In genomic region chr3:147063578-147064442, GRCm38 (mm10) we compare ENCODE assay signal across 9 mouse cellular contexts.
A peak's percentile ranks its signal among the peaks of the same experiment; 100 is the strongest.
DNase-seq lines count a peak whose midpoint lies in the region; ATAC-seq and TF ChIP-seq lines count a peak whose summit lies in the region.
"Had no signal": no experiment of that assay in that cellular context is flagged by ENCODE, and none has a peak within 500 bp of the region (broad histone marks: within the 10 kb centered on the region; RNA-seq: fewer than 3 reads in every experiment).

No protein-coding gene starts in this region.

- H3K27me3 ChIP-seq in intestine, embryonic 15.5 days (replicated peaks): no peaks in the 10 kb centered on the region
- no peaks in the 10 kb centered on the region for H3K27me3 ChIP-seq in intestine, postnatal 0 days (replicated peaks; ENCODE audit: control insufficient read depth, insufficient read depth, low read length)
- H3K27me3 ChIP-seq in hindbrain, embryonic 14.5 days (ENCODE audit: control insufficient read depth, insufficient read depth, low read length): no peaks in the 10 kb centered on the region
- H3K27me3 ChIP-seq in neural tube, embryonic 13.5 days: no peaks in the 10 kb centered on the region

- no peaks in the 10 kb centered on the region for H3K9me3 ChIP-seq in intestine, embryonic 15.5 days
- H3K9me3 ChIP-seq in intestine, postnatal 0 days (ENCODE audit: control insufficient read depth): no peaks in the 10 kb centered on the region
- H3K9me3 ChIP-seq in hindbrain, embryonic 14.5 days (ENCODE audit: control insufficient read depth, low read length): no peaks in the 10 kb centered on the region
- H3K9me3 ChIP-seq in neural tube, embryonic 13.5 days: no peaks in the 10 kb centered on the region

- no peaks in the 10 kb centered on the region for H3K4me1 ChIP-seq in intestine, embryonic 15.5 days (replicated peaks)
- H3K4me1 ChIP-seq in intestine, postnatal 0 days (replicated peaks; ENCODE audit: control insufficient read depth, insufficient read depth, low read length): no peaks in the 10 kb centered on the region
- H3K4me1 ChIP-seq in hindbrain, embryonic 14.5 days (replicated peaks; ENCODE audit: control insufficient read depth, insufficient read depth, low read length): peaks cover 7% of the 10 kb centered on the region; the same call in 1 of the 2 replicates
- peaks cover 16% of the 10 kb centered on the region for H3K4me1 ChIP-seq in neural tube, embryonic 13.5 days (replicated peaks)

- 66% methylated on average over 16 of the region's 16 CpGs for WGBS in intestine, embryonic 15.5 days
- WGBS in intestine, postnatal 0 days: 66% methylated on average over 16 of the region's 16 CpGs
- WGBS in hindbrain, embryonic 14.5 days: 54% methylated on average over 16 of the region's 16 CpGs
- 60% methylated on average over 16 of the region's 16 CpGs for WGBS in neural tube, embryonic 13.5 days

- no peaks in the 10 kb centered on the region for H3K36me3 ChIP-seq in intestine, embryonic 15.5 days
- H3K36me3 ChIP-seq in intestine, postnatal 0 days (ENCODE audit: control insufficient read depth, insufficient read depth): no peaks in the 10 kb centered on the region
- H3K36me3 ChIP-seq in hindbrain, embryonic 14.5 days (replicated peaks; ENCODE audit: control insufficient read depth, insufficient read depth): no peaks in the 10 kb centered on the region
- H3K36me3 ChIP-seq in neural tube, embryonic 13.5 days: no peaks in the 10 kb centered on the region

- peak; percentile 27 for DNase-seq in fibroblast of lung, adult 2 months (ENCODE audit: low read depth)
- DNase-seq in hindbrain, embryonic 14.5 days (ENCODE audit: low spot score): no peak
- DNase-seq in spleen, postnatal 10 days (ENCODE audit: low spot score in 2 of 2): no peak
- no peak for DNase-seq in layer of hippocampus, adult 9-11 months
- no peak for DNase-seq in thymus, postnatal 4 days

- TF ChIP-seq CTCF in intestine, postnatal 0 days (IDR thresholded peaks at IDR 0.05; ENCODE audit: low read depth): no peak

- peak; percentile 59 for ATAC-seq in intestine, embryonic 15.5 days
- no peak for ATAC-seq in intestine, postnatal 0 days
- ATAC-seq in hindbrain, embryonic 14.5 days (ENCODE audit: low FRiP score): peak; percentile 84; the same call in 1 of the 2 replicates
- peak; percentile 87 for ATAC-seq in neural tube, embryonic 13.5 days (ENCODE audit: low read depth)

- no peak overlapping the region for H3K4me2 ChIP-seq in intestine, embryonic 15.5 days (replicated peaks)
- H3K4me2 ChIP-seq in intestine, postnatal 0 days (replicated peaks; ENCODE audit: low read depth): no peak overlapping the region
- H3K4me2 ChIP-seq in hindbrain, embryonic 14.5 days (replicated peaks): no peak overlapping the region
- no peak overlapping the region for H3K4me2 ChIP-seq in neural tube, embryonic 13.5 days

- H3K4me3 ChIP-seq in intestine, embryonic 15.5 days (replicated peaks): no peak overlapping the region
- H3K4me3 ChIP-seq in intestine, postnatal 0 days (ENCODE audit: low read depth, low read length): no peak overlapping the region
- no peak overlapping the region for H3K4me3 ChIP-seq in hindbrain, embryonic 14.5 days (replicated peaks; ENCODE audit: low read length)
- H3K4me3 ChIP-seq in neural tube, embryonic 13.5 days: no peak overlapping the region
- H3K4me3 ChIP-seq: myocyte had no signal

- H3K9ac ChIP-seq in intestine, embryonic 15.5 days: no peak overlapping the region
- H3K9ac ChIP-seq in intestine, postnatal 0 days (ENCODE audit: low read depth, low read length): no peak overlapping the region
- H3K9ac ChIP-seq in hindbrain, embryonic 14.5 days: no peak overlapping the region
- H3K9ac ChIP-seq in neural tube, embryonic 13.5 days: no peak overlapping the region

- H3K27ac ChIP-seq in intestine, embryonic 15.5 days: no peak overlapping the region
- H3K27ac ChIP-seq in intestine, postnatal 0 days (ENCODE audit: low read depth, low read length): no peak overlapping the region
- peak overlapping the region; percentile 4; the same call in 1 of the 2 replicates for H3K27ac ChIP-seq in hindbrain, embryonic 14.5 days
- H3K27ac ChIP-seq in neural tube, embryonic 13.5 days (replicated peaks): peak overlapping the region; percentile 62

Comparison
In these comparisons a context has a peak if more than half of its experiments do, and no peak if none do; other contexts are left out.
1. H3K27ac ChIP-seq: peak in hindbrain, embryonic 14.5 days (single experiment) and neural tube, embryonic 13.5 days (single experiment); none in intestine, embryonic 15.5 days (single experiment) and intestine, postnatal 0 days (single experiment).